Mouse (Mus musculus) forebrain, embryonic 13.5 days (tissue): ENCODE measurements around the gene Bcr. TPM values are rescaled to one million over a fixed set of nuclear protein-coding genes. Genes with fewer than 3 reads are reported as not detected.

ENCODE experiments used
- ATAC-seq: fragments of 200-750 bp; cut with Nextera tagmentation; 2 replicates; pipeline ENCODE4 v1.8.0; 2017
- H3K27ac ChIP-seq: fragments of 300-500 bp; sonication (generic); 2 replicates; pipeline ENCODE4 v1.5.1; 2015; ENCODE audit warnings: inconsistent platforms, mild to moderate bottlenecking, moderate library complexity
- H3K27me3 ChIP-seq: fragments of 300-500 bp; sonication (generic); 2 replicates; pipeline ENCODE4 v1.6.1; 2015; ENCODE audit warnings: mild to moderate bottlenecking, inconsistent platforms
- H3K36me3 ChIP-seq: fragments of 300-500 bp; sonication (generic); 2 replicates; pipeline ENCODE4 v1.6.1; 2015; ENCODE audit warnings: mild to moderate bottlenecking, inconsistent platforms; ENCODE audit not compliant: poor library complexity, severe bottlenecking
- H3K4me1 ChIP-seq: fragments of 300-500 bp; sonication (generic); 2 replicates; pipeline ENCODE4 v1.6.1; 2015; ENCODE audit warnings: inconsistent platforms
- H3K4me2 ChIP-seq: fragments of 300-500 bp; sonication (generic); 2 replicates; pipeline ENCODE4 v1.6.1; 2015; ENCODE audit warnings: inconsistent platforms, mild to moderate bottlenecking, moderate library complexity
- H3K4me3 ChIP-seq: fragments of 300-500 bp; sonication (generic); 2 replicates; pipeline ENCODE4 v1.5.1; 2015; ENCODE audit warnings: mild to moderate bottlenecking, inconsistent platforms
- H3K9ac ChIP-seq: fragments of 300-500 bp; sonication (generic); 2 replicates; pipeline ENCODE4 v1.6.1; 2015; ENCODE audit warnings: mild to moderate bottlenecking, inconsistent platforms
- H3K9me3 ChIP-seq: fragments of 300-500 bp; sonication (generic); replicated peaks from 2 replicates; pipeline ENCODE4 v1.6.1; 2016; ENCODE audit warnings: inconsistent platforms
- WGBS: fragments of 180-500 bp; shearing (Covaris S2); methylation state at CpG from one replicate; pipeline ENCODE4 v1.1.7; 2015; 5-methylcytosine and 5-hydroxymethylcytosine counted together
- polyA plus RNA-seq: library from polyadenylated mRNA; unstranded; fragments of >200 nt; fragmentation: Nextera tagmentation; extraction: Ambion mirVana; gene quantifications from 2 replicates; pipeline ENCODE4 v1.2.1, GENCODE M21; 2015

The Bcr gene
- polyA plus RNA-seq, 1 experiment from 2014 or later: 11.5 TPM

- H3K4me2 ChIP-seq: no peak overlapping the region
- no peaks in the 10 kb centered on the region for H3K36me3 ChIP-seq
- no peak overlapping the region for H3K9ac ChIP-seq
- no peak overlapping the region for H3K4me3 ChIP-seq
- H3K4me1 ChIP-seq: peaks cover 15% of the 10 kb centered on the region
- no peak for ATAC-seq
- H3K27me3 ChIP-seq: no peaks in the 10 kb centered on the region
- H3K27ac ChIP-seq: no peak overlapping the region
- no peaks in the 10 kb centered on the region for H3K9me3 ChIP-seq
- 95% methylated on average over 3 of the region's 3 CpGs for WGBS
These were observed 150.4 kb downstream of the Bcr start for GRCm38 (mm10) chr10:75210841-75211240.

DNA sequence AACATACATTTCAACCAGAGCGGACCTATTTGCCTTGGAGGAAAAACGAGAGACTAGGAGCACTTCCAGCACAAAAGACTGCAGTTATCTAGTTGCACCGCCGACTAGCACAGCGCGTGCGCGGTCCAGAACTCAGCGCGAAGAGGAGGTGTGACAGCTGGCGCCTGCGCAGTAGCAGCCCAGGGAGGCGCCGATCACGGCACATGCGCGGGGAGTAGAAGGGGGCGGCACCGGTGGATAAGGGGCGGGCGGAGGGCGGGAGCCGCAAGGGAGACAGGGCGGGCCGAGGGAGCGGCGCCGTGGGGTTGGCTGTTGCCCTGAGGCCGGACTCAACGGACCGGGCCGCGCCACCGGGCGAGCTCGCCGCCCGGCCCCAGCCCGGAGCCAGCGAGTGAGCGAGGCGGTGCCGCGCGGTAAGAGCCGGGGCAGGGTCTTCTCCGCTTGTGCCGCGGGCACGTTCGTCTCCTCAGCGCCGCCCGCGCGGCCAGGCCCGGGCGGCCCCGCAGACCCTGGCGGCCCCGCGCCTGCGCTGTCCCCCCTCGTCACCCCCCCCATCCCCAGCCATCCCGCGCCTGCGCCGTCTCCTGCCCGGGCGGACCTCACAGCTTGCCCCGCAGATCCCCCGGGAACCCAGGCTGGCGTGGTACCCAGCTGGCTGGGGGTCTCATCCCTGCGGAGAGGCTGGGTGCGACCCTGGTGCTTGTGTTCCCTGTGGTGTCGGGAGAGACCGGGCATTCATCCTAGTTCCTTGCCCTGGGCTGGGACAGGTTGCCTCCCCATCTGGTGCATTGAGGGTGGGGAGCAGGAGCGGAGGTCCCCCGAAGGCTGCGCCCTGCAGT is 151.6 kb downstream of the Bcr start, which contains the start of gene Specc1l:
Specc1l (plus strand) TSS at position 267 of the 839 bp plus-strand sequence.
- Histone ChIP-seq H3K9me3 (no peaks in the 10 kb centered on the region), H3K36me3 (no peaks in the 10 kb centered on the region), H3K4me3 (peak within 1 kb of the TSS; percentile 75), H3K4me1 (peaks cover 15% of the 10 kb centered on the region), H3K27ac (peak within 1 kb of the TSS; percentile 98), H3K27me3 (no peaks in the 10 kb centered on the region), H3K9ac (peak within 1 kb of the TSS; percentile 91), H3K4me2 (peak within 1 kb of the TSS; percentile 68)
- peak; percentile 97 for ATAC-seq
- WGBS: under 1% methylated on average over 45 of the region's 80 CpGs

DNA sequence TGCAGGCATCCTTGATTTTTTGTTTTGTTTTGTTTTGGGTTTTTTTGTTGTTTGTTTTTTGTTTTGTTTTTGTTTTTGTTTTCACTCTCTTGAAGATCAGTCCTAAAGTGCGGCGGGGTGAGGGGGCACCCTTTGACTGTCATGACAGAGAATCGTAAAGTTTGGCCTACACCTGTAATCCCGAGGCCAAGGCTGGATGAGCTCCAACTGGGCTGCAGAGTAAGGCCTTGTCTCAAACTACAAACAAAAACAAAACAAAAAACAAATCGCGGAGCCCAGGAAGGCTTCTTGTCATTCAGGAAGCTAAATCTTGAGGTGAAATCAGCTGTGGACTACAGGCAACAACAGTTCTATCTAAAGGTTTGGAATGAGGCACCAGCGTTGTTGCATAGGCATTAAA is 152.6 kb downstream of the Bcr start:
- no peaks in the 10 kb centered on the region for H3K27me3 ChIP-seq
- H3K9ac ChIP-seq: peak overlapping the region; percentile 91
- no peaks in the 10 kb centered on the region for H3K36me3 ChIP-seq
- H3K4me2 ChIP-seq: peak overlapping the region; percentile 68
- peaks cover 15% of the 10 kb centered on the region for H3K4me1 ChIP-seq
- H3K4me3 ChIP-seq: peak overlapping the region; percentile 75
- H3K9me3 ChIP-seq: no peaks in the 10 kb centered on the region
- 35% methylated on average over 7 of the region's 7 CpGs for WGBS
- peak overlapping the region; percentile 98; the same call in 1 of the 2 replicates for H3K27ac ChIP-seq
- ATAC-seq: no peak

GRCm38 (mm10) chr10:75220722-75221121 is 160.3 kb downstream of the Bcr start:
- no peak overlapping the region for H3K9ac ChIP-seq
- no peak overlapping the region for H3K4me3 ChIP-seq
- 82% methylated on average over 3 of the region's 3 CpGs for WGBS
- ATAC-seq: no peak
- no peak overlapping the region for H3K27ac ChIP-seq
- no peaks in the 10 kb centered on the region; the same call in 1 of the 2 replicates for H3K4me1 ChIP-seq
- H3K9me3 ChIP-seq: no peaks in the 10 kb centered on the region
- H3K36me3 ChIP-seq: no peaks in the 10 kb centered on the region
- H3K4me2 ChIP-seq: no peak overlapping the region
- H3K27me3 ChIP-seq: no peaks in the 10 kb centered on the region

GRCm38 (mm10) chr10:75221936-75222610 is 161.7 kb downstream of the Bcr start:
- Histone ChIP-seq H3K4me2 (no peak overlapping the region), H3K9me3 (no peaks in the 10 kb centered on the region), H3K27me3 (no peaks in the 10 kb centered on the region), H3K36me3 (no peaks in the 10 kb centered on the region), H3K27ac (no peak overlapping the region), H3K4me3 (no peak overlapping the region), H3K4me1 (no peaks in the 10 kb centered on the region; the same call in 1 of the 2 replicates), H3K9ac (no peak overlapping the region)
- no peak for ATAC-seq
- WGBS: 86% methylated on average over 4 of the region's 4 CpGs

DNA sequence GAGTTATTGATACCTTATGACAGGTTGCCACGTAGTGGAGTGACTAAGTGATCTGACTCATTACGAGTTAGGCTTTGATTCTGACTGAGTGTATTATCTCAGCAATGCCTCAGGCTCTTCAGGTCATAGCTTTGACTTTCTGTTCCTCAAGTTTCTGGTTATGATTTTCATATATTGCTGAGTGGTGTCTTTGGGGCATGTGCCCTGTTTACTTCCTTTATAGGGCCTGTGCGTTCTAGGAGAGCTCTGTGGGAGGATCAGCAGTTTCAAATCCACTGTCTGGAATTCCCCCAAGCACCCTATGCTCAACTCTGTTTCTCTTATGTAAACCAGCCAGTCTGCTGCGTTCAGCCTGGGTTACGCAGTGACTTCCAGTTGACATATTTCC is 162.2 kb downstream of the Bcr start:
- no peaks in the 10 kb centered on the region for H3K9me3 ChIP-seq
- no peaks in the 10 kb centered on the region for H3K27me3 ChIP-seq
- no peak overlapping the region for H3K27ac ChIP-seq
- H3K4me3 ChIP-seq: no peak overlapping the region
- H3K4me2 ChIP-seq: no peak overlapping the region
- no peaks in the 10 kb centered on the region for H3K36me3 ChIP-seq
- no peaks in the 10 kb centered on the region; the same call in 1 of the 2 replicates for H3K4me1 ChIP-seq
- 89% methylated on average over 5 of the region's 5 CpGs for whole genome bisulfite sequencing
- no peak for ATAC-seq
- H3K9ac ChIP-seq: no peak overlapping the region

DNA sequence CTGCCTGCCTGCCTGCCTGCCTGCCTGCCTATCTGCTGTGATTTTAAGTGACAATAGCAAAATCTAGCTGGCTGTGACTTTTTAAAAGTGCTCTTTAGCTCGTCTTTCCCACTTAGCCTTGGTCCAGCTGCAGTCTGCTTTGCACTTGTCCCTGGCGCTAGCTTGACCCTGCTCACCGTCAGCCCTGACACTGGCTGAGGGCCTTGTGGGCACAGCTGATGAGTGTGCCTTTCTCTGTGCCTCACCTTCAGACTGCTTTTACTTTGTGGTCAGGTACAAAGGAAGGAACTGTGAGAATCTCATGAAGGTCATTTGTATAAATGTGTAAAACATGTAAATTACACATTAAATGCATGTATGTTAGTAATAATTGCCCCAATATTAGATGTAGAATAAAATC is 163.8 kb downstream of the Bcr start:
- ATAC-seq: no peak
- Histone ChIP-seq H3K27ac (no peak overlapping the region), H3K27me3 (no peaks in the 10 kb centered on the region), H3K9ac (no peak overlapping the region), H3K36me3 (no peaks in the 10 kb centered on the region), H3K4me1 (no peaks in the 10 kb centered on the region; the same call in 1 of the 2 replicates), H3K9me3 (no peaks in the 10 kb centered on the region), H3K4me2 (no peak overlapping the region), H3K4me3 (no peak overlapping the region)
- 69% methylated on average over 3 of the region's 3 CpGs for WGBS

DNA sequence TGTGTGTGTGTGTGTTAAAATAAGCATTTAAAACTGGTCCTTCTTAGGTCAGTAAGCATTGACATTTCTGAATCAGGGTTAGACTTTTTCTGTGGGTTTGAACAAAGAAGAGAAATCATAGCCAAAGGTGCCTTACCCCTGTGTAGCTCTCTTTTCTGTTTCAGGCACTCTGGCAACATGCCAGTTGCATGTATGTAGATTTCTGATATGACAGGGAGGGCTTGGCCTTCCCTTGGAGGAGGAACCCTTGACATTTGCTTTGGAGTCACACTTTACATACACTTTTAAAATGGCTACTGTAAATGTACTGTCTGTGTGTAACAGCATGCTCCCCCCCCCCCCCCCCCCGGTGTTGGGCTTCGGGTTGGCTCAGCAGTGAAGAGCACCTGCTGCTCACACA is 164.2 kb downstream of the Bcr start:
- no peaks in the 10 kb centered on the region for H3K36me3 ChIP-seq
- no peaks in the 10 kb centered on the region for H3K9me3 ChIP-seq
- no peaks in the 10 kb centered on the region; the same call in 1 of the 2 replicates for H3K4me1 ChIP-seq
- no peak overlapping the region for H3K27ac ChIP-seq
- H3K4me2 ChIP-seq: no peak overlapping the region
- WGBS: no CpG with 5 or more reads among the region's 2 CpGs
- H3K4me3 ChIP-seq: no peak overlapping the region
- H3K27me3 ChIP-seq: no peaks in the 10 kb centered on the region
- H3K9ac ChIP-seq: no peak overlapping the region
- no peak for ATAC-seq

DNA sequence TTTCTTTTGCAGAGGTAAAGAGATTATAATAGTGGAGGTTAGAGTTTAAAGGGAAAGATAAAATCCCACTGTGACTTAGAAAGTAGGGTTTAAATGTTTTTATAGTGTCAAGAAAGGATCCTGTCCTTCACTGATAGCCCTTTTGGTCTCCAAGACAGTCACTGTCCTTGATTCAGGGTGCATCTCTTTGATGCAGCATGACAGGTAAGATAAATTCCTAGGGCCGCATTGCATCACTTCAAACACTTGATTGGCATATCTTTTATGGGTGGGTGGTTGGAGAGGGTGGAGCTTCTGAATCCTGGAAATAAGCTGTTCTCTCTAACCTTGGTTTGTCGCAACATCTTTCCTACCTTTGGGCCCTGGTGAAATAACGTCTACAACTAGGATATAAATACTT is 167.0 kb downstream of the Bcr start:
- Histone ChIP-seq H3K36me3 (peaks cover 18% of the 10 kb centered on the region), H3K27me3 (no peaks in the 10 kb centered on the region), H3K4me2 (no peak overlapping the region), H3K27ac (no peak overlapping the region), H3K9me3 (no peaks in the 10 kb centered on the region), H3K4me1 (peaks cover 10% of the 10 kb centered on the region; the same call in 1 of the 2 replicates), H3K4me3 (no peak overlapping the region), H3K9ac (no peak overlapping the region)
- ATAC-seq: no peak
- 86% methylated on average over 3 of the region's 3 CpGs for WGBS

DNA sequence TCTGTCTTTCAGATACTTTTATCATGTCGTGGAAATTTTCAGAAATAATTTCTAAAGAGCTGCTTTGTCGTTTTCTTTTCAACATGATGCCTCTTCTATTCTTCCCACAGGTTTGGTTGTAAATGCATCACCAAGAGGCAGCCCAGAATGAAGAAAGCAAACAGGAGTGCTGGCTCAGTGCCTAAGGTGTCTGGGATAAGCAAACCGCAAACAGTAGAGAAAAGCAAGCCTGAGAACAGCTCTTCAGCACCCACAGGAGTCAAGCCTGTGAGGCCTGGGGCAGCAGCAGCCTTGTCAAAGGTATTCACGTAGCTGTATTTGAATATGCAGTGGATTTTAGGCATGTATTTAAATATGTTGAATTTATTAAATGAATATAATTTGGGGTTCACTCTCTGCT is 170.2 kb downstream of the Bcr start:
- 80% methylated on average over 4 of the region's 4 CpGs for WGBS

GRCm38 (mm10) chr10:75231876-75232275 is 171.5 kb downstream of the Bcr start:
- ATAC-seq: no peak
- H3K27me3 ChIP-seq: no peaks in the 10 kb centered on the region
- no peaks in the 10 kb centered on the region for H3K9me3 ChIP-seq
- peaks cover 29% of the 10 kb centered on the region for H3K36me3 ChIP-seq
- 83% methylated on average over 1 of the region's 1 CpGs for WGBS
- H3K4me3 ChIP-seq: no peak overlapping the region
- H3K9ac ChIP-seq: no peak overlapping the region
- peaks cover 10% of the 10 kb centered on the region; the same call in 1 of the 2 replicates for H3K4me1 ChIP-seq
- H3K4me2 ChIP-seq: no peak overlapping the region
- no peak overlapping the region for H3K27ac ChIP-seq

More for the DNA sequence above, 170.2 kb downstream of the Bcr start:
- no peaks in the 10 kb centered on the region for H3K9me3 ChIP-seq
- H3K27me3 ChIP-seq: no peaks in the 10 kb centered on the region
- peaks cover 29% of the 10 kb centered on the region for H3K36me3 ChIP-seq
- H3K4me3 ChIP-seq: no peak overlapping the region
- H3K4me2 ChIP-seq: no peak overlapping the region
- H3K27ac ChIP-seq: no peak overlapping the region
- no peak overlapping the region for H3K9ac ChIP-seq
- ATAC-seq: no peak
- H3K4me1 ChIP-seq: peaks cover 10% of the 10 kb centered on the region; the same call in 1 of the 2 replicates

- Histone ChIP-seq H3K4me2 (no peak overlapping the region), H3K36me3 (peaks cover 29% of the 10 kb centered on the region), H3K4me3 (no peak overlapping the region), H3K9me3 (no peaks in the 10 kb centered on the region), H3K27ac (no peak overlapping the region), H3K9ac (no peak overlapping the region), H3K27me3 (no peaks in the 10 kb centered on the region), H3K4me1 (peaks cover 10% of the 10 kb centered on the region; the same call in 1 of the 2 replicates)
- no peak for ATAC-seq
- 95% methylated on average over 4 of the region's 4 CpGs for WGBS
These were observed 172.3 kb downstream of the Bcr start for GRCm38 (mm10) chr10:75232612-75233155.
